Mouse (Mus musculus): ENCODE results near the gene Tex35. TPM values are rescaled to one million over a fixed set of nuclear protein-coding genes. Genes with fewer than 3 reads are reported as not detected.

The Tex35 gene
- not detected for total RNA-seq (2021)
- long read RNA-seq, experiment 1 = 0 reads
- long read RNA-seq, experiment 2 = 0 reads

DNA sequence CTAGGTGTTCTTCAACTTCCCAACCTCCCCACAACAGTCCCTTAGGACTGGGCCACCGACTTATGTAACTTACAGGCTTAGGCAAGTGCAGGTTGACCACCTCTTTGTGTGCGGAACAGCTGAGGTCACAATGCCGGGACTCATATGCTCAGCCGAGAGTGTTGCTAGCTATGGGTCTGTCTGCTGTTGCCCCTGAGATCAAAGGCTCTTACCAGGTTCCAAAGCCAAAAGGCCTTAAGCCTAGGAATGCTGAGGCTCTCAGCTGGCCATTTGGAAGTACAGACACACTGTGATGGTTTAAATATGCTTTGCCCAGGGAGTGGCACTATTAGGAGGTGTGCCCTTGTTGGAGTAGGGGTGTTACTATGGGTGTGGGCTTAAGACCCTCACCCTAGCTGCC is at the start of gene Tex35:
Gene Tex35 (minus strand): TSS at position 101 of the 400 bp plus-strand sequence.
- no peak for DNase-seq

DNA sequence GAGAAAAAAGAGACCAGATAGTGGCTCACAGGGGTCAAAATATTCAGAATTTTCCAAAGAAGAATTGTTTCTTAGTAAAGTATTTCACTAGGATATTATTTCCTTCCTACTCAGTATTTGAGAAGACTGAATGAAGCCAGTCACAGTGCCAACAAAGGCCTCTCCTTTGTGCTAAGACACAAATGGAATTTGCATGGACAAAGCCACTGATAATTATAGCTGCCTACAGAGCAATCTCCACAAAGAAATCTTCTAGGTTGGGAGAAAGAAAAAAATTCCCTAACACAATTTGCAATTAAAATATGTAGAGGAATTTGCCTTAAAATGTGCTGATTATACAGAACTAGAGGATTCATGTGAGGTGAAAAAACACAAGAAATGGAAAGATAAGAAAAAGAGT is 45.3 kb upstream of the Tex35 start:
- DNase-seq = no peak

DNA sequence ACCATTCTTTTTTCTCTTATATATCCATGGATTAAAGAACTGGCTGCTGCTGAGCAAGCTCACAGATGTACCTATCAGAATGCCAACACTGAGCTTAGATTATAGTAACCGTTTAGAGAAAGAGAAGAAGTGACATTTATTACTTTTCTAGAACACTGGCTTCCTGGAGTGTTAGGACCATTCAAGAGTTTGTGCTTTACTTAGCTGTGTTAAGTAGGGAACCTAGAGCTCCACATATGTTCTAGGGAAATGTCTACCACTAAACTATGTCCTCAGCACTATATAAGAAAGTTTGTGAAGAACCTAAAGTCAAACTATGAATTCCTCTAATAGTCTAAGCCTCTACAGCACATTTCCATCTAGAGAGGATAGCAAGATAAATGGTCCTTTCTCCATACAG is 41.6 kb upstream of the Tex35 start:
- no peak for DNase-seq

DNA sequence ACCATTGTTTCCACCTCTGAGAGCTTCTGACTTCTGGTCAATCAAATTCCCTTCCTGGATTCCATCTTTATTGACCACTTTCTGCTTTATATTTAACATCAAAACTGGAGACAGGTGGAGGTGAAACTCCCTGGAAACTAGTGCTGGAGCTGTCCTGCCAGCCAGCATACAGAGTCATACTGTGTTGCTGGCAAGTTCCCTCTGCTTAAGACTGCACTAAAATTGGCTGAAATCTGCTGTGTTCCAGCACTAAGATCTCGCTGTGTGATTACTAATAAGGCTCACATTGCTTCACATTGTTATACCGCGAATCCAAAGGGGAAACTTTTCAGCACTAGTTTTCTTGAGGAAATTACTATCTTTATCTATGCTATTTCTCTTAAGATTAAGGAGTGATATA is 36.1 kb upstream of the Tex35 start:
- DNase-seq = no peak

DNA sequence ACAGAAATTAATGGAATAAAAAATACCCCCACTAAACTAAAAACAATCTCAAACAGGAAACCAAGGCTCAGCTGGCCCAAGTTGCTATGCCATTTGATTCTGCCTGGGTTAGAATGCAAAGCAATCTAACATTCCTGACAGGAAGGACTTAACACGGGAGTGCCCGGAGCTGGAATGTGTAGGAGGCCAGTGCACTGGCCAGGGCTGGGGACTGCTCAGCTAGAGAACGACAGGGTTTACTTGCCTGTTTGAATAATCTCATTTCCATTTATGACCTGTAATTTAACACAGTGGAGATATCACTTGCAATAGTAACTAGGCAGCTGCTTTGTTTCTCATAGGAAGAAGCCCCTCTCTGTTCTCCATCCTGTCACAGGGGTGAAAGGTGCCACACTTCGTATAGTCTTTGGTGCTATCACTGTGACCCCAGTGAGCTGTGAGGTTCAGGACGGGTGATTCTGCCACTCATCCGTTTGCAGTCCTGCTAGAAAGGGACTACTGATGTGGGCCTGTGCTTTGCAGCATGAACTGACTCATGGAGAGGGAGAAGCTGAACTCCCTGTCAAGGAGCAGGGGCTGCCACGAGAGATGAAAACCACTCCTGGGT is 34.9 kb upstream of the Tex35 start:
- no peak for DNase-seq

DNA sequence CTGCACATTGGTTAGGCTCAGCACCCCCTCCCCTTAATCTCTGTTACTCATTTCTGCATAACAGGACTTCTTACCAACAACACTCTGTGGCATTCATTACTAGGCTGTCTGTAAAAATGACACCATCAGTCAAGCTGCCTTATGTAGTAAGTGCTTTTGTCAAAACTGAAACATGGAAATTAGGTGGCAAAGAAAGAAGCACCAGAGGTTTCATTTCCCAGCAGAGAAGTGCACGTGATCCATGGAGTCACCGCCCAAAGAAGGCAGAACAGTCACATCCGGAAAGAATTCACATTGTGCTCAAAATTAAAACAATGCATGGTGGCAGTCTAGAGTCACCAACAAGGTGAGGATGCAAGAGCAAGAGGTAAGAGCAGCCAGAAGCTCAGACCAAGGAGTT is 32.5 kb upstream of the Tex35 start:
- no peak for DNase-seq

DNA sequence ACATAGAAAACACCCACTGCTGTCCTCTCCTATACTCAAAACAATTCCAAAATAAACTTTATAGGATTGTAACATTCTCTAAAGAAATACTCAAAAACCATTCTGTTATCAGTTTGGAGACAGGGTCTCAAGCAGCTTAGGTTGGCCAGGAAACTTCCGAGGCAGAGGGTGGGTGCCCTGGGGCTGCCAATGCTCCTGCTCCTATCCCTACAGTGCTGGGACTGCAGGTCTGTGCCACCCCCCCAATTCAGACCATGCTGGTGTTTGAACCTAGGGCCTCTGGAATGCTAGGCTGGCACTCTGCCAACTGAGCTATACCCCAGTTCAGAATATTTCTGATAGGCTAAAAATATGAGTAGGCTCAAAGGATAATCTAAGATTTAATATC is 29.4 kb upstream of the Tex35 start:
- DNase-seq = no peak

DNA sequence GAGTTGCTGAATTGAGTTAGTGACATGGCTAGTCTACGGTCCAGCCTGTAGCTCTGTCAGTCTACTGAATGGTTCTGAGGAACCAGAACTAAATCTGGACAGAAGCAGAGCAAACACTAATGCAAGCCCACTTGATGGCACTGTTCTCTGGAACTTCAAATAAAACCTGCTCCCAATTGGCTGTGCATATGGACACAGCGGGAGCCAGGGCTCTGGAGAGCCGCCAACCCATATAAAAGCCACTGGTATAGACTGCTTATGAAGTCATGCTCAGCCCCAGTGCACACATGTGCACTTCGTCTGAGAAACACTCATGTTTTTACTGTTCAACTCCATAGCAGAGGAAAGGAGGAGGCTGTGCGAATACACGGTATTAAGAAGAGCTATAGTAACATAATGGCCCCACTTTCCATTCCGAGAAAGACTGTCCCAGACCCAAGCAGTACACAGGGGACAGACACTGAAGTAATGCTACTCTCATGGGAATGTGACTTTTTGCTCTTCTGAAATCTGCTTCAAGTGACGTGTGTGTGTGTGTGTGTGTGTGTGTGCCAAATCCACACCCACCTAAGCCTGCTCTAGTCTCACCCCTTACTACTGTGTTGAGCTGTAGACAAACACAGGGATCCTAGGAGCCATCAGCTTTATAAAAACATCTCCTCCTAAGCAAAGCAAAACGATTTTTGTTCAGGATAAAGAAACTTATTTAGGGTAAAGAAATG is 28.8 kb upstream of the Tex35 start:
- no peak for DNase-seq

DNA sequence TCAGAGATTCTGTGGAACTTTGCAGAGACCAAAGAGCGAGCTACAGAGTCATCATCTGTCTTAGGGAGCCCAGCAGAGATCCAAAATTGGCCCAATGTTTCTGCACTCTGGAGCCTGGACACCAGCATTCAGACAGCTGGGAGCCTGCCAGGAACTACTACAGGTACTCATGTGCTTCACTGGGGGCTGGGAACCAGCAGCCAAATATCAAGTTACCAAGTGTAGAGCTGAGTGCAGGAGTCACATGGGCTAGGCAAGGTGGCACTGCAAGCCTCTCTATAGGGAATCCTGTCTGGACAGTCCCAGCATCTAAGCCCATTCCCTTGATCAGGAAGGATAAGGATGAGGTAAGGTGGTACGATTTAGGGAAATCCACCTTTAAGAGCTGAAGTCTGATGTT is 19.7 kb upstream of the Tex35 start:
- DNase-seq = no peak

DNA sequence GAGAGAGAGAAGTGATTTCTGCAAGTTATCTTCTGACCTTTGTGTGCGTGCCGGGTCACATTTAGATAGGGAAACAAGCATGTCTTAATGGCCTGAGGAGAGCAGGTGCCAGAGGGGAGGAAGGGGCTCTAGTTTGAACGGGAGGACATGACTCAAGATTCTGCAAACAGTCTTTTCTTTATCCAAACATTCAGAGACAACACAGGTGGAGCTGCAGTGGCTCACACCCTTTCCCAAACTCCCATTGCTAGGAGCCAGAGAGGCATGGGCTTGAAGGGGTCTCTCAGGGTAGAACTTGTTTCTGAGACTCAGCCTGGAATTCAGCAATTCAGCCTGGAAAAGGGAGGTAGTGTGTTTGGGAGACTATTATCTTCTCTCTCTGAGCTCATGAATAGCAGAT is 15.4 kb upstream of the Tex35 start:
- DNase-seq = no peak

DNA sequence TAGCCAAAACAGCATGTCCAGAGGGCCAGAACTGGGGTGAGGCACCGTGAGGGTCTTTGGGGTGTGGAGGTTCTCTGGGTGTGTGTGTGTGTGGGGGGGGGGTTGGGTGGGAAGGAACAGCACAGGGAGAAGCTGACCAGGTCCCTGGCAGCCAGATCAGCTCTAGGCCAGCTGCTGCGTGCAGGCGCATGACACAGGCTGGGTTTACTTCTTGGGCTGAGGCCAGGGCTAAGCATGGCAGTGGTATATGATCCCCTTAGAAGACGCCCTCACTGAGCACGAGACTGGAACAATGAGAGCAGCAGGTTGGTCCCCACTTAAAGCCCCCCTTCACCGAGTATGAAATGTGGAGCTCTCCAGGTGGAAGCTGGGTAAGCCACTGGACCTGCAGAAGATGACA is 10.7 kb upstream of the Tex35 start:
- no peak for DNase-seq

DNA sequence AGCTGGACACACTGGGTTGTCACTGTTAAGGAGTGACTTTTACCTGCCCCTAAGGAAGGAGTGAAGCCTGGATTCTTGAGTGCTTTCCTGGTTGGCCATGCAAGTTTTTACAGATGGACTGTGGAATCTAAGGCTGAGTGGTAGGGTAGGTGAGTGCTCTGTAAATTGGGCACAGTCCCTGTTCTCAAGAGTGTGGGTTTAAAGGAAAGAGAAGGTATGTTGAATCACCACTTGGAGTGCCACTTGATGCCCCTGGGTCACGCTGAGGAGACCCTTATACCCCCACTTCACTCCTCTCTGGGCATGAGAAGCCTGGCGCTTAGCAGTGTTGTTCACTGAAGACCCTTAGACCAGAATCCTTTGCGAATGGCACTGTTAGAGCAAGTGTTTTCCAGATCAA is 9.0 kb upstream of the Tex35 start:
- DNase-seq = no peak

DNA sequence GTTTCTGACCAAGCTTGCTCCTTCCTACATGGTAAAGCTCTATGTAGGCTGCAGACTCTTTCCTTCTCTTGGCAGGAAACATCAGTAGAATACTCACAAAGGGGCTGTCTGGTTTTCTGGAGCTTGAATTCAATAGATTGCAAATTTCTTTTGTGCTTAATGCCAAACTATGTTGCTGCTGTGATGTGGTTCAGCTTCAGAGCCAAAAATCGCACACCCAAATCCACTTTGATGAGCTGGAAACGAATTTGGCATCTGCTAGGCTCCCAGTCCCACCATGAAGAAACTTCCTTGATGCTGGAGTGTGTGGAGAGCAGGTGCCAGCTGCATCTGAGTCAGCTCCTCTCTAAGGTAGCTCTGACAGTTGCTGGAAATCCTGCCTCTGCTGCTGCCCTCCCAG is 6.0 kb upstream of the Tex35 start:
- DNase-seq = no peak

DNA sequence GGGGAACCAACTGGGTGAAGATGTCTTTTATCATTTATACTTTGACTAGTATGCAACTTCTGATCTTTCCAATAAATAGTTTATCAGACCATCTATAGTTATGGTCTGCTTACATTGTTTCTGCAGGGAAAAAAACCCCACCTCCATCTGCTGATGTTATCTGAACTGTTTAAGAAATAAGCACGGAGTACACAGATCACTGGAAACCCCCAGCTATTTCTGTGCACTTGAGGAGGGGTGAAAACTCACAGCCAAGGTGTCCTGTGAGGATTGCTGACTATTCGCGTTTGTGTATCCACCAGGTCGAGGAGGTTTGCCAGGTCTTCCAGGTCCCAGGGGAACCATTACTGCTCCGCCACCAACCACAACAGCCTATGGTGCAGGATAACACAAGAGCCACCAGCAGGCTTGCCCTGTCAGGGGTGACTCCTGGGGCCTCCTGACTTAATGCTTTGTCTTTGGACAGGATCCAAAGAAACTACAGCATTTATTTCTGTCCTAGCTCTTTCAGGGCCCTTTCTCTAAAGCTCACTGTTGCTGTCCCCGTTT is 1.9 kb upstream of the Tex35 start:
- DNase-seq = no peak

DNA sequence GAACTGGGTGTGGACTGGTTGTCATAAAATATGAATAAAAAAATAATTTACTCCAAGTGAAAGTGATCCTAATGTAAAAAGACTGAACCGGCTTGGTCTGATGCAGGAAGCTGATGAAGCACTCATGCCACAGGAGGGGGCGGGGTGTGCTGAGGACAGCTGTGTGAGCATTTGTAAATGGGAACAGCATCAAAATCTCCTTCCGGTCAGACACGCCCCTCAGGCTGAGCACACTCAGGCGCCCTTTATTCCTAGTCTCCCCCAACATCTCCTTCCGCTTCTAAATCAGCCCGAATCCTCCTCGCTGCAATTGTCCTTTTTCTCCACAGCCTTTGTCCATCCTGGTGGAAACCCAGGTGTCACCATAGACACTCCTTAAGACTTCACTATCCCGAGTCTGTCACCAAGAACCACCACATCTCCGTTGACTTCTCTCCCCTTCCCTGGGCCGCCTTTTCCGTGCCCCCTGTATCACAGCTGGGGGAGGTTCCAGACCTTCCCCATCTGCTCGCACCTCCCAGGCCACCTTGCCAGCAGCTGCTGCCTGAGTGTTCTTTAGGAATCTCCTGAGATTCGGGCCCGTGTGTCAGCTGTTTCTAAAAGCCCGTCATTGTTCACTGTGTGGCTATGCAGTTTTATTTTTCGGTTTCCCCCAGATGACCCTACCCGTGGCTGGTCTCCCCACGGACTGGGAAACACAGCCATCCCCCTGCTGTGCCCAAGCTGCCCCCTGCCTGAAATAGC is 7.2 kb downstream of the Tex35 start:
- peak; percentile 24 for DNase-seq

DNA sequence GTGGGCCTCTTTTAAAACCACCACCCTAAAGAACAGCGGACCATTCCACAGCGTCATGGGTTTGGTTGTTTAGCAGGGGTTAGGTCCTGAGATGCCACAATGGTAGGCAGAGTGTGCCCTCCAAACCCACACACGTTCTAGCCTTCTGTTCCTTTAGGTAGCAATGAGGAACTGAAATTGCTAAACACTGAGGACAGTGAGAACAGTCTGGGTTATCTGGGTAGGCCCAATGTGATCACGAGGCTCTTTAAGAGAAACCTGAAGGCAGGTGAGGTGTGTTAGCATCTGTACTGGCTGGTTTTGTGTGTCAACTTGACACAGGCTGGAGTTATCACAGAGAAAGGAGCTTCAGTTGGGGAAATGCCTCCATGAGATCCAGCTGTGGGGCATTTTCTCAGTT is 12.9 kb downstream of the Tex35 start:
- no peak for DNase-seq

DNA sequence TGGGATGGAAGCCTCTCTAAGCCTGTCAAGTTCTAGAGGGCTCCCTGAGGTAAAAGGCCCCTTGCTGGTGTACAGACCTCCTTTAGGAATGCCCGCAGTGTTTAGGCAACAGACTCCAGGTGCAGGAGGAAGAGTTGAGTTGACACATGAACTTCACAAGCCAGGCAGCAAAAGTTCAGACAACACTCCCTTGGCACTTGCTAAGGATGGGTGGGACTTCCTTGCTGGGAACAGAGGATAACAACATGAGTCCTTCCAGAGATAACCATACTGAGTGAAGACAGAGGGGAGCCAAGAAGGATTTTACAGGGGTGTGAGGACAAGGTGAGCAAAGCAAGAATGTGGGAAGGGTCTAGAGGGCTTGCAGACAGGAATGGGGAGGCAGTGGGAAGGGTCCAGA is 15.9 kb downstream of the Tex35 start:
- DNase-seq = no peak

DNA sequence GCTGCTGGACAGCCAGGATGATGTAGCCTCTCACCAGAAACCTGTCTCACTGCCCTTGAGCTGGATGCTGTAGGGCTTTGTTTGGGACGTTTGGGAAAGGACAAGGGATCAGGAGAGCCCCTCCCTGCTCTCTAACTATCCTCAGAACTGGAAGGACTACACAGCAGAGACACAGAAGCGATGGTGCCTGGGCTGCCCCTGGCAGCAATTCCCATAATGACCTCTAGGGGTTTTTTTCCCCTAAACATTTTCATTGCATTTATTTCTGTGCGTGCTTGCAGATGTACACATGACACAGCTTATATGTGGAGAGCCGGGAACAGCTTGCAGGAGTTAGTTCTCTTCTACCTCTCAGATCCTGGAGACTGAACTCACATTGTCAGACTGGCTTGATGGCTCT is 16.3 kb downstream of the Tex35 start:
- DNase-seq = no peak

DNA sequence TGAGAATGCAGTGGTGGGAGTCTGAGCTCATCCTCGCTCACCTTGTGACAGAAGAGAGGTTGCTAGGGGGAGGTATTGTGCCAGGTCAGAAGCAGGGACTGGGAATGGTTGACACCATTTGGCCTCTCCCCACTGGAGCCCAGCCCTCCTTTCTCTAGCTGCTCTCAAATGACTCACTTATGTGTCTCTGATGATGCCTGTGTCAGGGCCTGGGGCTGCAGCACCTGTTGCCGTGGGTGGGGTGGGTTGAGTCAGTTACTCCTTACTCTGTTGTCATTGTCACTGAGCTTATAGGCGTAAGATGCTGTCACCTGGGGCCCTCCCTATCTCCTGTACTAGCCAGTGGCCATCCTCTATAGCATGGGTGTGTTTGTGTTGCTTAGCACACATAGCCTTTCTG is 17.6 kb downstream of the Tex35 start:
- no peak for DNase-seq

DNA sequence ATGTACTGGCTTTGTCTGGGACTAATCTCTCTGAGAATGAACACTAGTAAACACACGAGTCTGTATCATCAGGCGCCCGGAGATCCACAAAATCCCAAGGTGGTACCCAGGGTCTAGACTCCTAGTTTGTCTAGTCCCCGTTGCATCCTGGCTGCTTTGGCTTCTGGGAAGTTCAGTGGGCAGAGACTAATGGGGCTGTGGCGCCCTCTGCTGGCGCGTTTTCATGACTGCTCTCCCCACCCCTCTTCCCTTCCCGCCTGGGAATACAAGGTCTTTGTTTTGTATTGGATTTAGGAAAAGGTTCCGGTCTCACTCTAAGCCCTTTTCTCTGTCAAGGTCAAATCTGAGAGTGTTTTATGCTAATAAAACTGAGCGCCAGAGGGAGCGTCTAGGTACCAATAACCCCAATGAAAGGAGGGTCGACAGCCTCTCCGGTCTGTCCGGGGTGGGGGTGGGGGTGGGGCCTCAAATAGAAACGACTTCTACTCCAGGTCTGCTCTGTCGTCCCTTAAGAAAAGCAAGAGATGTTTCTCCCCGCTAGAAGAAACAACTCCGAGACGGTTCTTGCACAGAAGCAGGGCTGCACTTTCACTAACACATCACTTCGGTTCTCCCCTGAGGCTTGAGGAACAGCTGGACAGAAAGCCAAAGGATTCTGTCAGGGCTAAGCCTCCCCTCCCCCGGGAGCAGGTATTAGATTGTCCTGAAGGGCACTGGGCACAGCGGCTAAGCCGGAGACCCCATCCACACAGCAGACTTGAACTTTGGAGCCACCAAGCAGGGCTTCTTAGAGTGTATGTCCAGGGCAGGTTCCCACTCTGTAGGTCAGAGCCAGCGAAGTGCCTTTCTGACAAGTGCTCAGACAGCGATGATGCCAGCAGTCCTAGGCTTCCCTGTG is 22.1 kb downstream of the Tex35 start:
- DNase-seq = peak; percentile 15

DNA sequence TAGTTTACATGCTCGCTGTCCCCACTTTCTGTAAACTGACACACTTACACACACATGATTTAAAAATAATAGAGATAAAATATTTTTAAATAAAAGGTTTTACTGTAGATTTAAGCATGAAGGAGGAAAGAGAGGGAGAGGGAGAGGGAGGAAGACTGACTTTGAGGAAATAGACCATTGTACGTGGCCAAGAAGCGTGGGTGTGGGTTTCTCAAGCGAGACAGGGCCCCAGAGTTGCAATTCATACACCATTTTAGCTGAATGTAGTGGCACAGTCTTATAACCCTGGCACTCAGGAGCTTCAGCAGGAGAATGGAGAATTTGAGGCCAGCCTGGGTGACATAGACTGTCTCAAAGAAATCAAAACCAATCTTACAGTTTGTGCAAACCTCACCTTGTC is 25.5 kb downstream of the Tex35 start:
- no peak for DNase-seq

DNA sequence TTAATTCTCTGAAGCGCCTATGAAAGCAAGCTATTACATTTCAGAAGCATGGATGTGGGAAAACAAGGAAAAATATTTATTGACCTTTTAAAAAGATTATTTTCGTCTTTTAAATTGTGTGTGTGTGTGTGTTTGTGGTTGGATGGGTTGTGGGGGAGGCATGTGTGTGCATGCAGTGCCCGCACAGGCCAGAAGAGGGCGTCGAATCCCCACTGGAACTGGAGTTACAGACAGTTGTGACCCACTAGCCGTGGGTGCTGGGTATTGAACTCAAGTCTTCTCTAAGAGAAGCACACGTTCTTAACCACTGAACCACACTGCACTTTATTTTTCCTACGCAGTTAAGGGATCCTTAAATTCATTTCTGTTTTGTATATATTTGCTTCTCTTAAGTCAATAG is 26.5 kb downstream of the Tex35 start:
- DNase-seq = no peak

Data from gastrocnemius, postnatal 25 days (tissue).